Mouse (Mus musculus) heart, adult 2 months (tissue): ENCODE results near the gene Traf3ip2.

Source experiments
- CTCF ChIP-seq: fragments of 200-600 bp; IDR thresholded peaks from 2 replicates; pipeline ENCODE4 v1.8.1; 2022; ENCODE audit warnings: antibody characterized with exemption, mild to moderate bottlenecking, moderate library complexity
- POLR2A ChIP-seq: fragments of 200-500 bp; IDR thresholded peaks from 2 replicates; pipeline ENCODE4 v1.6.1; 2011; ENCODE audit warnings: mild to moderate bottlenecking, low read depth, low read length, control low read depth; ENCODE audit not compliant: insufficient read depth

- TF ChIP-seq CTCF (no peak), POLR2A (peak; percentile 51)
Measured at GRCm38 (mm10) chr10:39612989-39613831, 476 bp downstream of the Traf3ip2 start.
